Mouse (Mus musculus) ES-E14 (cell line): ENCODE measurements at regions not wholly inside any gene's neighbourhood (a gene's known extent, or its start where the extent isn't known, plus 50 kb on each side); places are given as distances from the start of the nearest gene placed in this dataset.

ENCODE experiments used
- CHD2 ChIP-seq: IDR thresholded peaks from 2 replicates; pipeline ENCODE4 v1.6.1; 2014; ENCODE audit warnings: mild to moderate bottlenecking, low read depth, low read length, inconsistent platforms
- HCFC1 ChIP-seq: IDR thresholded peaks from 2 replicates; pipeline ENCODE4 v1.6.1; 2012; ENCODE audit warnings: low read length, inconsistent platforms, borderline replicate concordance; ENCODE audit not compliant: insufficient read depth
- MAFK ChIP-seq: IDR thresholded peaks from 2 replicates; pipeline ENCODE4 v1.6.1; 2014; ENCODE audit warnings: mild to moderate bottlenecking, low read depth, low read length, inconsistent platforms; ENCODE audit not compliant: insufficient read depth
- ZC3H11A ChIP-seq: IDR thresholded peaks from 2 replicates; pipeline ENCODE4 v1.6.1; 2012; ENCODE audit warnings: low read depth, mild to moderate bottlenecking, inconsistent platforms, low read length, borderline replicate concordance

DNA sequence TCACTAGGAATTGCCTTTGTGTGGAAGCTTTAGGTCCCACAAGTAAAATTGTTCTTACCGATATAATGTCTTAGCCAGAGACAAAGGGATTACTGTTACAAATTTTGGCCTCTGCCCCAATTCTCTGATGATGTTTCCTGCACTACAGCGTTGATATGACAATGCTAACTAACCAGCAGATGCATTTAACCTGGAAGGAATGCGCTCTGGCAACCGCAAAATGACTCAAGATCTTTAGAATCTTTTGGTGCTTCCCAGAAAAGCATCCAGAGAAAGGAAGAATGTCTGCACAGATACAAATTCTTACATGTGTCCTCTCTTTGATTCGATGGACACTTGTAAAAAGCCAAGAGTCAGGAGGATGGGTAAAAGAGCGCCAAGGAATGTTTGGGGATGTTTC, 221.3 kb downstream of the Mtx2 start:
- no peak for TF ChIP-seq ZC3H11A
- TF ChIP-seq CHD2: no peak
- TF ChIP-seq HCFC1: no peak
- TF ChIP-seq MAFK: no peak
